Mouse (Mus musculus): Measurements from ENCODE around the gene 4933425L06Rik. TPM values are rescaled to one million over a fixed set of nuclear protein-coding genes. Genes with fewer than 3 reads are reported as not detected.

The 4933425L06Rik gene
- polyA plus RNA-seq, 1 experiment from 2014 or later: not detected

- H3K4me3 ChIP-seq (replicated peaks; ENCODE audit: low read depth, low read length): peak overlapping the region; percentile 65
- DNase-seq (no peak), ATAC-seq (ENCODE audit: low FRiP score, low TSS enrichment) (no peak; the same call in none of the 2 replicates)
- no peaks in the 10 kb centered on the region for H3K9me3 ChIP-seq (ENCODE audit: control insufficient read depth, low read length)
- 0 out of 2 replicates have a peak, but pooled peaks cover 3% of the 10 kb centered on the region for H3K27me3 ChIP-seq (ENCODE audit: control insufficient read depth, insufficient read depth, low read length)
- H3K4me1 ChIP-seq (ENCODE audit: control insufficient read depth, insufficient read depth, low read length): peaks cover 14% of the 10 kb centered on the region
- H3K36me3 ChIP-seq (ENCODE audit: control insufficient read depth, insufficient read depth, low read length): no peaks in the 10 kb centered on the region
- H3K4me2 ChIP-seq (ENCODE audit: low read length): peak overlapping the region; percentile 88
- H3K9ac ChIP-seq (replicated peaks; ENCODE audit: low read length): peak overlapping the region; percentile 72
- WGBS: 1% methylated on average over 8 of the region's 8 CpGs
- H3K27ac ChIP-seq (replicated peaks; ENCODE audit: low read depth, low read length): peak overlapping the region; percentile 90
These were observed 27.0 kb upstream of the 4933425L06Rik start for GRCm38 (mm10) chr13:105054941-105055309.

GRCm38 (mm10) chr13:105055374-105055773 lies 26.5 kb upstream of the 4933425L06Rik start:
- Histone ChIP-seq H3K4me2 (ENCODE audit: low read length) (peak overlapping the region; percentile 88), H3K27ac (replicated peaks; ENCODE audit: low read depth, low read length) (peak overlapping the region; percentile 90; the same call in 1 of the 2 replicates), H3K9ac (replicated peaks; ENCODE audit: low read length) (no peak overlapping the region), H3K27me3 (ENCODE audit: control insufficient read depth, insufficient read depth, low read length) (0 out of 2 replicates have a peak, but pooled peaks cover 3% of the 10 kb centered on the region), H3K4me3 (replicated peaks; ENCODE audit: low read depth, low read length) (peak overlapping the region; percentile 65), H3K9me3 (ENCODE audit: control insufficient read depth, low read length) (no peaks in the 10 kb centered on the region), H3K36me3 (ENCODE audit: control insufficient read depth, insufficient read depth, low read length) (no peaks in the 10 kb centered on the region), H3K4me1 (ENCODE audit: control insufficient read depth, insufficient read depth, low read length) (peaks cover 14% of the 10 kb centered on the region)
- 23% methylated on average over 5 of the region's 5 CpGs for WGBS
- DNase-seq (peak; percentile 32), ATAC-seq (ENCODE audit: low FRiP score, low TSS enrichment) (no peak)

- Histone ChIP-seq H3K4me2 (ENCODE audit: low read length) (no peak overlapping the region), H3K36me3 (ENCODE audit: control insufficient read depth, insufficient read depth, low read length) (no peaks in the 10 kb centered on the region), H3K9me3 (ENCODE audit: control insufficient read depth, low read length) (no peaks in the 10 kb centered on the region), H3K27me3 (ENCODE audit: control insufficient read depth, insufficient read depth, low read length) (no peaks in the 10 kb centered on the region), H3K4me3 (replicated peaks; ENCODE audit: low read depth, low read length) (no peak overlapping the region), H3K27ac (replicated peaks; ENCODE audit: low read depth, low read length) (no peak overlapping the region), H3K9ac (replicated peaks; ENCODE audit: low read length) (no peak overlapping the region), H3K4me1 (ENCODE audit: control insufficient read depth, insufficient read depth, low read length) (no peaks in the 10 kb centered on the region)
- DNase-seq: no peak
- no peak for ATAC-seq (ENCODE audit: low FRiP score, low TSS enrichment)
These were observed 15.8 kb upstream of the 4933425L06Rik start for GRCm38 (mm10) chr13:105066119-105066518.

- Histone ChIP-seq H3K27me3 (ENCODE audit: control insufficient read depth, insufficient read depth, low read length) (no peaks in the 10 kb centered on the region), H3K27ac (replicated peaks; ENCODE audit: low read depth, low read length) (no peak overlapping the region), H3K36me3 (ENCODE audit: control insufficient read depth, insufficient read depth, low read length) (no peaks in the 10 kb centered on the region), H3K4me2 (ENCODE audit: low read length) (no peak overlapping the region), H3K4me3 (replicated peaks; ENCODE audit: low read depth, low read length) (no peak overlapping the region), H3K9ac (replicated peaks; ENCODE audit: low read length) (no peak overlapping the region), H3K9me3 (ENCODE audit: control insufficient read depth, low read length) (no peaks in the 10 kb centered on the region), H3K4me1 (ENCODE audit: control insufficient read depth, insufficient read depth, low read length) (no peaks in the 10 kb centered on the region)
- 70% methylated on average over 7 of the region's 7 CpGs for WGBS
- DNase-seq: no peak
- no peak for ATAC-seq (ENCODE audit: low FRiP score, low TSS enrichment)
These were observed 14.8 kb upstream of the 4933425L06Rik start for GRCm38 (mm10) chr13:105066890-105067845.

- no peaks in the 10 kb centered on the region for H3K27me3 ChIP-seq (ENCODE audit: control insufficient read depth, insufficient read depth, low read length)
- DNase-seq (no peak), ATAC-seq (ENCODE audit: low FRiP score, low TSS enrichment) (no peak)
- H3K9me3 ChIP-seq (ENCODE audit: control insufficient read depth, low read length): no peaks in the 10 kb centered on the region
- H3K4me3 ChIP-seq (replicated peaks; ENCODE audit: low read depth, low read length): no peak overlapping the region
- H3K4me2 ChIP-seq (ENCODE audit: low read length): no peak overlapping the region
- no peak overlapping the region for H3K9ac ChIP-seq (replicated peaks; ENCODE audit: low read length)
- no peak overlapping the region for H3K27ac ChIP-seq (replicated peaks; ENCODE audit: low read depth, low read length)
- H3K36me3 ChIP-seq (ENCODE audit: control insufficient read depth, insufficient read depth, low read length): no peaks in the 10 kb centered on the region
- 93% methylated on average over 3 of the region's 3 CpGs for WGBS
- no peaks in the 10 kb centered on the region for H3K4me1 ChIP-seq (ENCODE audit: control insufficient read depth, insufficient read depth, low read length)
These were observed 7.4 kb downstream of the 4933425L06Rik start for GRCm38 (mm10) chr13:105089276-105089675.

GRCm38 (mm10) chr13:105096316-105096715 lies 14.4 kb downstream of the 4933425L06Rik start:
- Histone ChIP-seq H3K4me2 (ENCODE audit: low read length) (no peak overlapping the region), H3K4me3 (replicated peaks; ENCODE audit: low read depth, low read length) (no peak overlapping the region), H3K9ac (replicated peaks; ENCODE audit: low read length) (no peak overlapping the region), H3K9me3 (ENCODE audit: control insufficient read depth, low read length) (no peaks in the 10 kb centered on the region), H3K27me3 (ENCODE audit: control insufficient read depth, insufficient read depth, low read length) (no peaks in the 10 kb centered on the region), H3K4me1 (ENCODE audit: control insufficient read depth, insufficient read depth, low read length) (no peaks in the 10 kb centered on the region), H3K36me3 (ENCODE audit: control insufficient read depth, insufficient read depth, low read length) (no peaks in the 10 kb centered on the region), H3K27ac (replicated peaks; ENCODE audit: low read depth, low read length) (no peak overlapping the region)
- ATAC-seq (ENCODE audit: low FRiP score, low TSS enrichment): no peak
- DNase-seq: peak; percentile 6
- 78% methylated on average over 2 of the region's 2 CpGs for WGBS

GRCm38 (mm10) chr13:105100705-105101104 lies 18.8 kb downstream of the 4933425L06Rik start:
- Histone ChIP-seq H3K36me3 (ENCODE audit: control insufficient read depth, insufficient read depth, low read length) (no peaks in the 10 kb centered on the region), H3K27me3 (ENCODE audit: control insufficient read depth, insufficient read depth, low read length) (no peaks in the 10 kb centered on the region), H3K27ac (replicated peaks; ENCODE audit: low read depth, low read length) (no peak overlapping the region), H3K9me3 (ENCODE audit: control insufficient read depth, low read length) (no peaks in the 10 kb centered on the region), H3K4me1 (ENCODE audit: control insufficient read depth, insufficient read depth, low read length) (no peaks in the 10 kb centered on the region), H3K9ac (replicated peaks; ENCODE audit: low read length) (no peak overlapping the region), H3K4me3 (replicated peaks; ENCODE audit: low read depth, low read length) (no peak overlapping the region), H3K4me2 (ENCODE audit: low read length) (no peak overlapping the region)
- 77% methylated on average over 4 of the region's 4 CpGs for WGBS
- DNase-seq (no peak), ATAC-seq (ENCODE audit: low FRiP score, low TSS enrichment) (no peak)

- Histone ChIP-seq H3K27ac (replicated peaks; ENCODE audit: low read depth, low read length) (no peak overlapping the region), H3K27me3 (ENCODE audit: control insufficient read depth, insufficient read depth, low read length) (no peaks in the 10 kb centered on the region), H3K4me1 (ENCODE audit: control insufficient read depth, insufficient read depth, low read length) (no peaks in the 10 kb centered on the region), H3K4me2 (ENCODE audit: low read length) (no peak overlapping the region), H3K4me3 (replicated peaks; ENCODE audit: low read depth, low read length) (no peak overlapping the region), H3K9ac (replicated peaks; ENCODE audit: low read length) (no peak overlapping the region), H3K36me3 (ENCODE audit: control insufficient read depth, insufficient read depth, low read length) (no peaks in the 10 kb centered on the region), H3K9me3 (ENCODE audit: control insufficient read depth, low read length) (no peaks in the 10 kb centered on the region)
- DNase-seq (no peak), ATAC-seq (ENCODE audit: low FRiP score, low TSS enrichment) (no peak)
- 85% methylated on average over 2 of the region's 2 CpGs for WGBS
These were observed 22.5 kb downstream of the 4933425L06Rik start for GRCm38 (mm10) chr13:105104385-105104784.

- Histone ChIP-seq H3K4me2 (ENCODE audit: low read length) (no peak overlapping the region), H3K9ac (replicated peaks; ENCODE audit: low read length) (no peak overlapping the region), H3K36me3 (ENCODE audit: control insufficient read depth, insufficient read depth, low read length) (no peaks in the 10 kb centered on the region), H3K4me3 (replicated peaks; ENCODE audit: low read depth, low read length) (no peak overlapping the region), H3K9me3 (ENCODE audit: control insufficient read depth, low read length) (no peaks in the 10 kb centered on the region), H3K27ac (replicated peaks; ENCODE audit: low read depth, low read length) (no peak overlapping the region), H3K27me3 (ENCODE audit: control insufficient read depth, insufficient read depth, low read length) (no peaks in the 10 kb centered on the region), H3K4me1 (ENCODE audit: control insufficient read depth, insufficient read depth, low read length) (no peaks in the 10 kb centered on the region)
- ATAC-seq (ENCODE audit: low FRiP score, low TSS enrichment) (no peak), DNase-seq (no peak)
- 92% methylated on average over 6 of the region's 6 CpGs for WGBS
These were observed 29.7 kb downstream of the 4933425L06Rik start for GRCm38 (mm10) chr13:105111599-105111998.
